Mouse (Mus musculus): ENCODE measurements around the gene Olfr311. TPM values are rescaled to one million over a fixed set of nuclear protein-coding genes. Genes with fewer than 3 reads are reported as not detected.
"Not testable (repeated sequence)": the region's sequence is repeated elsewhere in the genome, so short reads cannot be mapped to it uniquely, and the experiment has no call there.

The Olfr311 gene
- total RNA-seq, 1 experiment: not detected

DNA sequence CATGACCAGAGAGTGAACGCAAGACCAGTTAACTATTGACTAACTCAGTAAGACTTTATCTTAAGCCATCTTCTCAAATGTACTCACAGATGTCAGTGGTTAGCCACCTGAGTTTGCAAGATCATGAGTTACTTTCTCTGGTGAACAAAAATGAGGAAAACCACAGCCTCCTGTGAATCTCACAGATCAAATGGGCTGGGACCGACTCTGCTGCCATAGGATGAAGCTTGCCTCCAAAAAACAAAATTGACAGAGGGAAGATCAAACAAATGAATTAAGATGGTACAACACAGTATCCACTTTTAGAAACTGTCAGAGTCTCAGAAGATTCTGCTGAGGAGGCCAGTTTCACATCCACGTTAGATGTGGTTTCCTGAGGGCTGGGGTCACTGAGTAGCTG is 9.3 kb upstream of the Olfr311 start:
- Histone ChIP-seq H3K9ac (ENCODE audit: insufficient read depth, low read depth, low read length, poor library complexity, severe bottlenecking) (no peak overlapping the region), H3K4me3 (ENCODE audit: insufficient read depth in 1 of 2, low read depth in 1 of 2, low read length in 2 of 2, poor library complexity in 1 of 2, severe bottlenecking in 1 of 2) (no peak overlapping the region), H3K9me3 (ENCODE audit: control insufficient read depth, insufficient read depth, low read depth, low read length) (no peaks in the 10 kb centered on the region), H3K27ac (ENCODE audit: insufficient read depth, low read depth, low read length, poor library complexity, severe bottlenecking) (no peak overlapping the region), H3K4me1 (ENCODE audit: control insufficient read depth in 2 of 2, insufficient read depth in 2 of 2, low read length in 2 of 2, poor library complexity in 1 of 2) (no peaks in the 10 kb centered on the region), H3K36me3 (ENCODE audit: control insufficient read depth, insufficient read depth, low read length, poor library complexity, severe bottlenecking) (no peaks in the 10 kb centered on the region)
- TF ChIP-seq CHD2 (IDR thresholded peaks at IDR 0.05; ENCODE audit: low read depth, low read length) (no peak), HCFC1 (IDR thresholded peaks at IDR 0.05; ENCODE audit: borderline replicate concordance, insufficient read depth, low read length) (no peak), ZNF384 (IDR thresholded peaks at IDR 0.05; ENCODE audit: low read depth, low read length) (no peak), ZC3H11A (IDR thresholded peaks at IDR 0.05; ENCODE audit: borderline replicate concordance, low read depth, low read length) (no peak), MAFK (IDR thresholded peaks at IDR 0.05; ENCODE audit: insufficient read depth, low read depth, low read length) (no peak)
- in situ Hi-C loops (cut with MboI; ENCODE audit: low sequenced_read_pairs in 2 of 2, unreplicated experiment in 2 of 2): no loop called here
- DNase-seq (ENCODE audit: low read depth, low spot score): no peak

DNA sequence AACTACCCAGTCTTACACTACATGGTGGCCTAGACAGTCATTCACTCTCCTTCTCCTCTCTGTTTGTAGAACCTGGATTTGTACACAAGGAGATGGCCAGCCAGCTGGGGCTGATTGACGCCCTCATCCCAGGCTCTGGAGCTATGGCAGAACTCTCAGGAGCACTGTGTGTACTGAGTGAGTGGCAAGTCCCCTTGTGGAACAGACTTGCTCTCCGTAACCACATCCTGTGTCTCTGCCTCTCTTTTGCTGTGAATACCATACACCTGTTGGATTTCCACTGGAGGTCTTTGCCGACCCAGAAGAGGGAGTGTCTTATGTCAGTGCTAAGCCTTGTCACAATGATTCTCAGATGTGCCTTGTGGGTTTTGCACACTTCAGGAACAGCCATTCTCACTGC is 6.5 kb upstream of the Olfr311 start:
- DNase-seq (ENCODE audit: low read depth, low spot score); H3K4me3 ChIP-seq (ENCODE audit: insufficient read depth in 1 of 2, low read depth in 1 of 2, low read length in 2 of 2, poor library complexity in 1 of 2, severe bottlenecking in 1 of 2); H3K9ac ChIP-seq (ENCODE audit: insufficient read depth, low read depth, low read length, poor library complexity, severe bottlenecking); H3K36me3 ChIP-seq (ENCODE audit: control insufficient read depth, insufficient read depth, low read length, poor library complexity, severe bottlenecking); H3K27ac ChIP-seq (ENCODE audit: insufficient read depth, low read depth, low read length, poor library complexity, severe bottlenecking); H3K9me3 ChIP-seq (ENCODE audit: control insufficient read depth, insufficient read depth, low read depth, low read length); H3K4me1 ChIP-seq (ENCODE audit: control insufficient read depth in 2 of 2, insufficient read depth in 2 of 2, low read length in 2 of 2, poor library complexity in 1 of 2); in situ Hi-C loops (cut with MboI; ENCODE audit: low sequenced_read_pairs in 2 of 2, unreplicated experiment in 2 of 2): not testable (repeated sequence)

DNA sequence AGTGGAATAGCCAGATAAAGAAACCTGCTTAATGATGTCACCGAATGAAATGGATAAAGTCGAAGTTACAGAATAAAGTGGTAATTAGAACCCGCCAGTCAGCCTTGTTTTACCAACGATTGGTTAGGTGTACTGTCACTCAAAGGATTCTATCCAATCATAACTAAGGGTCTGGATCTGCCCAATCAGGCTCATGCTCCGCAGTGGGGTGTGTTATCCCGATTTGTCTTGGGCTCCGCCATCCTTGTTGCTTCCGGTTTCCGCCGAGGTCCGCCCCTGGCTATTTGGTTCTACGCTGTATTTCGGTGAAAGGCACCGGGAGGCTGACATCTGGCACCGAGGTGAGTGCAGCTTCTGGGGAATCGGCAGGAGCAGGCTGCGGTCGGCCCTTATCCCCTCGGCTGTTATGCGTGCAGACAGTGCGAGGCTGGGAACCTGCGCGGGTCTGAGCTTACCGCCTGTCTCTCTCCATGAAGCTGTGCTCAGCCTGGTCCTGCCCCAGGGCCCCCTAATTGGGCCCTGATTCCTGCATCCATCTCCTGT is 7.9 kb downstream of the Olfr311 start, which contains the start of gene Gm12258:
TSS of gene Gm12258 (plus strand) at position 240 of the 543 bp plus-strand sequence.
- H3K27ac ChIP-seq (ENCODE audit: insufficient read depth, low read depth, low read length, poor library complexity, severe bottlenecking): no peak within 1 kb of the TSS
- H3K4me3 ChIP-seq (ENCODE audit: insufficient read depth in 1 of 2, low read depth in 1 of 2, low read length in 2 of 2, poor library complexity in 1 of 2, severe bottlenecking in 1 of 2): peak within 1 kb of the TSS; percentile 72 to 90
- H3K36me3 ChIP-seq (ENCODE audit: control insufficient read depth, insufficient read depth, low read length, poor library complexity, severe bottlenecking): no peaks in the 10 kb centered on the region
- TF ChIP-seq HCFC1 (IDR thresholded peaks at IDR 0.05; ENCODE audit: borderline replicate concordance, insufficient read depth, low read length): 0 out of 2 replicates have a peak, but pooled peaks have one; percentile 21
- TF ChIP-seq CHD2 (IDR thresholded peaks at IDR 0.05; ENCODE audit: low read depth, low read length): peak; percentile 96
- no peak for TF ChIP-seq ZNF384 (IDR thresholded peaks at IDR 0.05; ENCODE audit: low read depth, low read length)
- in situ Hi-C loops (cut with MboI; ENCODE audit: low sequenced_read_pairs in 2 of 2, unreplicated experiment in 2 of 2): no loop called here
- peak; percentile 99 for DNase-seq (ENCODE audit: low read depth, low spot score)
- no peaks in the 10 kb centered on the region for H3K9me3 ChIP-seq (ENCODE audit: control insufficient read depth, insufficient read depth, low read depth, low read length)
- no peaks in the 10 kb centered on the region for H3K4me1 ChIP-seq (ENCODE audit: control insufficient read depth in 2 of 2, insufficient read depth in 2 of 2, low read length in 2 of 2, poor library complexity in 1 of 2)
- peak within 1 kb of the TSS; percentile 70 for H3K9ac ChIP-seq (ENCODE audit: insufficient read depth, low read depth, low read length, poor library complexity, severe bottlenecking)

DNA sequence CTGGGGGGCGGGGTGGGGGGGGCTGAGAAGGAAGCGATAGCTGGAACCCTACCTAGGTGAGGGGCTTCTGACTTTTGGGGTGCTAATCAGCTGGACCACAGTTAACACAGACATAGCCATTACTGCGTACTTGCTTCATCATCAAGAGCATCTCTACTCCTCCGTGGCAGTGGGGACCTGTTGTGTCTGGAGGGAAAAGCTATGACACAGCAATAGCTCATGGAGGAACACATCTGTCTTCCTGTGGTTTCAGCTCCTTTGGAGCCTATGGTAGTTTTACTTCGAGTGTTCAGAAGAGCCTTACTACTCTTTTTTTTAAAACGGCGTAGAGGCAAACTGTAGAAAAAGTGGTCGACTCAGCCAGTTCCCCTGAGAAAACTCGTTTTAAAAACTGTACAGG is 8.6 kb downstream of the Olfr311 start:
- Histone ChIP-seq H3K4me3 (ENCODE audit: insufficient read depth in 1 of 2, low read depth in 1 of 2, low read length in 2 of 2, poor library complexity in 1 of 2, severe bottlenecking in 1 of 2) (peak overlapping the region; percentile 72 to 90), H3K27ac (ENCODE audit: insufficient read depth, low read depth, low read length, poor library complexity, severe bottlenecking) (no peak overlapping the region), H3K9ac (ENCODE audit: insufficient read depth, low read depth, low read length, poor library complexity, severe bottlenecking) (peak overlapping the region; percentile 70; the same call in 1 of the 2 replicates), H3K9me3 (ENCODE audit: control insufficient read depth, insufficient read depth, low read depth, low read length) (no peaks in the 10 kb centered on the region), H3K4me1 (ENCODE audit: control insufficient read depth in 2 of 2, insufficient read depth in 2 of 2, low read length in 2 of 2, poor library complexity in 1 of 2) (no peaks in the 10 kb centered on the region), H3K36me3 (ENCODE audit: control insufficient read depth, insufficient read depth, low read length, poor library complexity, severe bottlenecking) (no peaks in the 10 kb centered on the region)
- in situ Hi-C loops (cut with MboI; ENCODE audit: low sequenced_read_pairs in 2 of 2, unreplicated experiment in 2 of 2): no loop called here
- DNase-seq (ENCODE audit: low read depth, low spot score): no peak
- TF ChIP-seq CHD2 (IDR thresholded peaks at IDR 0.05; ENCODE audit: low read depth, low read length) (no peak), HCFC1 (IDR thresholded peaks at IDR 0.05; ENCODE audit: borderline replicate concordance, insufficient read depth, low read length) (no peak), MAFK (IDR thresholded peaks at IDR 0.05; ENCODE audit: insufficient read depth, low read depth, low read length) (no peak)

DNA sequence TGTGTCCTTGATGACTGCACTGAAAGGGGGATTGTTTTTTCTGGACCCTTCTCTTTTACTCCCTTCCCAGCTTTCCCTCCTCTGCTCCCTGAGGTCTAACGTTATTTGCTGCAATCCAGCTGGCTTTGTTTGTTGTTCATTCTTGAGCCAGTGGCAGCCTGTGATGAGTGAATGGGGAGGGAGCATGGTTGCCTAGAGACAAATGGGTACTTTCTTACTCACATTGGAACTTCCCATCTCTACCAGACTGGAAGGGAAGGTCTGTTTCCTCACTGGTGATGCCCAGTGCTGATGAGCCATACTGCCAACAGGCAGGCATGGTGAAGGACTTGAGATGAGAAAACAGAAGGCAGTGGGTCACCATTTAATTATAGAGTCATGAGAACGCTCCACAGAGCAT is 10.7 kb downstream of the Olfr311 start:
- in situ Hi-C loops (cut with MboI; ENCODE audit: low sequenced_read_pairs in 2 of 2, unreplicated experiment in 2 of 2): no loop called here
- no peak for TF ChIP-seq HCFC1 (IDR thresholded peaks at IDR 0.05; ENCODE audit: borderline replicate concordance, insufficient read depth, low read length)
- no peak for TF ChIP-seq MAFK (IDR thresholded peaks at IDR 0.05; ENCODE audit: insufficient read depth, low read depth, low read length)
- TF ChIP-seq CHD2 (IDR thresholded peaks at IDR 0.05; ENCODE audit: low read depth, low read length): no peak
- TF ChIP-seq ZC3H11A (IDR thresholded peaks at IDR 0.05; ENCODE audit: borderline replicate concordance, low read depth, low read length): no peak
- no peak for TF ChIP-seq ZNF384 (IDR thresholded peaks at IDR 0.05; ENCODE audit: low read depth, low read length)

More for the DNA sequence above, 10.7 kb downstream of the Olfr311 start:
- Histone ChIP-seq H3K27ac (ENCODE audit: insufficient read depth, low read depth, low read length, poor library complexity, severe bottlenecking) (no peak overlapping the region), H3K4me1 (ENCODE audit: control insufficient read depth in 2 of 2, insufficient read depth in 2 of 2, low read length in 2 of 2, poor library complexity in 1 of 2) (no peaks in the 10 kb centered on the region), H3K4me3 (ENCODE audit: insufficient read depth in 1 of 2, low read depth in 1 of 2, low read length in 2 of 2, poor library complexity in 1 of 2, severe bottlenecking in 1 of 2) (no peak overlapping the region), H3K9me3 (ENCODE audit: control insufficient read depth, insufficient read depth, low read depth, low read length) (no peaks in the 10 kb centered on the region), H3K36me3 (ENCODE audit: control insufficient read depth, insufficient read depth, low read length, poor library complexity, severe bottlenecking) (peaks cover 4% of the 10 kb centered on the region; the same call in 1 of the 2 replicates), H3K9ac (ENCODE audit: insufficient read depth, low read depth, low read length, poor library complexity, severe bottlenecking) (no peak overlapping the region)
- no peak for DNase-seq (ENCODE audit: low read depth, low spot score)

All from ES-E14 (cell line).